Mouse (Mus musculus): ENCODE data around the gene Gimap9. TPM values are rescaled to one million over a fixed set of nuclear protein-coding genes. Genes with fewer than 3 reads are reported as not detected.

Gene Gimap9
- polyA plus RNA-seq, 1 experiment from 2014 or later: 11.7 TPM

DNA sequence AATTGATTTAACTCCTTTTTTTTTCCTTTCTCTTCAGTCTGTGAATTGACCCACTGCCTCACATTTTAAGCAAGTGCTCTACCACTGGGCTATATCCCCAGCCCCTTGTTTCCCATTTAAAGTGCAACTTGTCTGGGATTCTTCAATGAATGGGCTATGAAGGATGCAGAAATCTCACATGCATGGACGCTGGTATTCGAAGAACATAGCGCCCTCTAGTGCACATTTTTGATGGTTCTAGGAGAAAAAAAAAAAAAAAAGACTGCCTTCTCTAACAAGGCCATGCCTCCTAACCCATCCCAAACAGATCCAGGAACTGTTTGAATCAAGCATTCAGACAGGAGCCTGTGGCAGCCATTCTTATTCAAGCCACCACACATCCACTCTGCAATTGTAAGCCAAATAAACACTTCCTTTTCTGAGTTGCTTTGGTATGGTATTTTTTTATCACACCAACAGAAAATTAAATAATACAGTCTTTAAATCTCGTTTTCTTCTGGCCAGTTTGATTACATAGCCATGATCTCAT lies 33.1 kb upstream of the Gimap9 start:
- DNase-seq (peak; percentile 92), ATAC-seq (ENCODE audit: insufficient read depth) (no peak; the same call in 1 of the 2 replicates)
- no peak overlapping the region for H3K9ac ChIP-seq
- H3K9me3 ChIP-seq (ENCODE audit: low read depth, low read length): no peaks in the 10 kb centered on the region
- peak; percentile 71 for TF ChIP-seq CTCF (IDR thresholded peaks at IDR 0.05; ENCODE audit: low read depth)
- 18% methylated on average over 4 of the region's 4 CpGs for WGBS
- H3K4me2 ChIP-seq: no peak overlapping the region
- no peak overlapping the region for H3K4me3 ChIP-seq (ENCODE audit: low read depth, low read length)
- H3K4me1 ChIP-seq (ENCODE audit: insufficient read depth): no peaks in the 10 kb centered on the region
- no peaks in the 10 kb centered on the region for H3K27me3 ChIP-seq (ENCODE audit: insufficient read depth, low read length)
- no peak overlapping the region for H3K27ac ChIP-seq (ENCODE audit: low read depth)
- H3K36me3 ChIP-seq (ENCODE audit: insufficient read depth): no peaks in the 10 kb centered on the region

DNA sequence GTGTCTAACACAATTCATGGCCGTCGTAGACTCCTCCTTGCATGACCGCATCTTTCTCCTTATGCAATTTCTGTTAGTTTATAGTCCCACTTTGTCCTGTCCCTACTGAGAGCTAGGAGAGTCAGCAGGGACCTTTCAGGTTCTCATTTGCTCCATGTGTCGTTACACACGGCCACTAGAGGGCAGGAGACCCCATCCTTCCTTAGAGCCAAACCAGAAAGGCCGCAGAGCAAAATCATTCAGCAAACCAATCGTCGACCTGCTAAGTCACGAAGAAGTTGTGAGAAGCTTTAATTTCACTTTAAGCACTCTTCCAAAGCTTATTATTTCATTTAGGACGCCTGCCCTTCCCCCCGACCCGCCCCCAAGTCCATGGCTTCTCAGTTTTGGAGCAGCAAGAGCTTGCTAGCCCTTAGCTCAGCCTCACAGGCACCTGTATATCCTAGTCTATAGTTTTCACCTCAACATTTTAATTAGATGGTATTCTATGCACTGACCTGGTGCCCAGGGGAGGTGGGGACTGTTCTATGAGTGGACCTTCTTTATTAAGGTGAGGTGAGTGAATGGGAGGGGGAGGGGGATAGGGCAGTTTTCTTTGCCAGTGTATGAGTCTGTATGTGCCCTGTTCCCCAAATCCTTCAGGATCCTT lies 30.1 kb upstream of the Gimap9 start:
- H3K27me3 ChIP-seq (ENCODE audit: insufficient read depth, low read length): no peaks in the 10 kb centered on the region
- no peak overlapping the region for H3K27ac ChIP-seq (ENCODE audit: low read depth)
- H3K9me3 ChIP-seq (ENCODE audit: low read depth, low read length): no peaks in the 10 kb centered on the region
- H3K36me3 ChIP-seq (ENCODE audit: insufficient read depth): no peaks in the 10 kb centered on the region
- H3K4me2 ChIP-seq: no peak overlapping the region
- H3K9ac ChIP-seq: no peak overlapping the region
- 10% methylated on average over 12 of the region's 12 CpGs for WGBS
- H3K4me1 ChIP-seq (ENCODE audit: insufficient read depth): no peaks in the 10 kb centered on the region
- DNase-seq (peak; percentile 91), ATAC-seq (ENCODE audit: insufficient read depth) (peak; percentile 56; the same call in 1 of the 2 replicates)
- TF ChIP-seq CTCF (IDR thresholded peaks at IDR 0.05; ENCODE audit: low read depth): peak; percentile 90
- H3K4me3 ChIP-seq (ENCODE audit: low read depth, low read length): no peak overlapping the region

GRCm38 (mm10) chr6:48646309-48646690 lies 29.6 kb upstream of the Gimap9 start:
- H3K4me3 ChIP-seq (ENCODE audit: low read depth, low read length): no peak overlapping the region
- ATAC-seq (ENCODE audit: insufficient read depth) (no peak), DNase-seq (no peak)
- H3K9ac ChIP-seq: no peak overlapping the region
- H3K36me3 ChIP-seq (ENCODE audit: insufficient read depth): no peaks in the 10 kb centered on the region
- no peaks in the 10 kb centered on the region for H3K4me1 ChIP-seq (ENCODE audit: insufficient read depth)
- 77% methylated on average over 4 of the region's 4 CpGs for WGBS
- no peaks in the 10 kb centered on the region for H3K27me3 ChIP-seq (ENCODE audit: insufficient read depth, low read length)
- no peaks in the 10 kb centered on the region for H3K9me3 ChIP-seq (ENCODE audit: low read depth, low read length)
- no peak overlapping the region for H3K4me2 ChIP-seq
- no peak for TF ChIP-seq CTCF (IDR thresholded peaks at IDR 0.05; ENCODE audit: low read depth)
- H3K27ac ChIP-seq (ENCODE audit: low read depth): no peak overlapping the region

DNA sequence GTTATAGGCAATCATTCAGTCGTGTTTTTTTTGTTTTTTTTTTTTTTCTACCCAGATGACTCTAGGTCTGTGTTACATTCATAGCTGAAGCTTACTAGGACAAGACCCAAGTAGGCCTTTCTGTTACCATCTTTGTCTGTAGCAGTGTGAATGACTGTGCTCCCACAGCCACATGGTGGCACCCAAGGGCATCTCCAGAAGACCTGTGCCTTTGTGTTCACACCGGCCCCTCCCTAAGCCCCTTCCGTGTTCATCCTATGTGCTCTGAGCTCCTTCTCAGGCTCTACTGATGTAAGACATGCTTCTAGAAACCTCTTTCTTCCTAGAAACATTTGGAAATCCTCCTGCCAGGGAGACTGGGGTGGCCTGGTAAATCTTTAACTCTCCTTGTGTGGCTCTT lies 28.9 kb upstream of the Gimap9 start, which contains the start of gene Gimap8:
Gimap8 (plus strand) TSS at position 240 of the 400 bp plus-strand sequence.
- 32% methylated on average over 3 of the region's 3 CpGs for WGBS
- no peak within 1 kb of the TSS for H3K9ac ChIP-seq
- H3K9me3 ChIP-seq (ENCODE audit: low read depth, low read length): no peaks in the 10 kb centered on the region
- DNase-seq (peak; percentile 74), ATAC-seq (ENCODE audit: insufficient read depth) (no peak)
- no peaks in the 10 kb centered on the region for H3K27me3 ChIP-seq (ENCODE audit: insufficient read depth, low read length)
- no peaks in the 10 kb centered on the region for H3K36me3 ChIP-seq (ENCODE audit: insufficient read depth)
- peak within 1 kb of the TSS; percentile 5 for H3K4me2 ChIP-seq
- H3K4me3 ChIP-seq (ENCODE audit: low read depth, low read length): no peak within 1 kb of the TSS
- H3K27ac ChIP-seq (ENCODE audit: low read depth): no peak within 1 kb of the TSS
- peak; percentile 61 for TF ChIP-seq CTCF (IDR thresholded peaks at IDR 0.05; ENCODE audit: low read depth)
- no peaks in the 10 kb centered on the region for H3K4me1 ChIP-seq (ENCODE audit: insufficient read depth)

- 82% methylated on average over 2 of the region's 2 CpGs for WGBS
- Histone ChIP-seq H3K4me1 (ENCODE audit: insufficient read depth) (no peaks in the 10 kb centered on the region), H3K27me3 (ENCODE audit: insufficient read depth, low read length) (no peaks in the 10 kb centered on the region), H3K27ac (ENCODE audit: low read depth) (no peak overlapping the region), H3K9ac (no peak overlapping the region), H3K9me3 (ENCODE audit: low read depth, low read length) (no peaks in the 10 kb centered on the region), H3K4me3 (ENCODE audit: low read depth, low read length) (no peak overlapping the region), H3K36me3 (ENCODE audit: insufficient read depth) (no peaks in the 10 kb centered on the region), H3K4me2 (peak overlapping the region; percentile 5)
- no peak for DNase-seq
- no peak for TF ChIP-seq CTCF (IDR thresholded peaks at IDR 0.05; ENCODE audit: low read depth)
- ATAC-seq (ENCODE audit: insufficient read depth): no peak
These were observed 28.3 kb upstream of the Gimap9 start for GRCm38 (mm10) chr6:48647611-48648010.

DNA sequence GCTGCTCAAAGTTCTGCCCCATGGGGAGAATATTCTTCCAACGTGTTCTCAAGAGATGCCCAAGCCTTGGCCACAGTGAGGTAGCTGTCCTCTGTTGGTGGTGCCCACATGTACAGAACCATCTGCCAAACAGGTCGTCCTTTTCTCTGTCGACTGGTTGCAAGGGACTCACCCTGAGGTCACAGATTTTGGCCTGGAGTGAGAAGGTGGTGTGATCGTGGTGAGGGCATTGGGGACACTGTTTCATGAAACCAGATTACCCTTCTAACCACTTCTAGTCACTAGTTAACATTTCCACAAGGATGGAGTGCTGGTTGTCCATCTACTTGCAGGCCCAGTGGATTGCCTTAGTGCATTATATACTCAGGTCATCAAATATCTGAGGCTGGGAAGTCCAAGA lies 27.1 kb upstream of the Gimap9 start:
- DNase-seq: no peak
- no peak overlapping the region for H3K9ac ChIP-seq
- no peak for ATAC-seq (ENCODE audit: insufficient read depth)

DNA sequence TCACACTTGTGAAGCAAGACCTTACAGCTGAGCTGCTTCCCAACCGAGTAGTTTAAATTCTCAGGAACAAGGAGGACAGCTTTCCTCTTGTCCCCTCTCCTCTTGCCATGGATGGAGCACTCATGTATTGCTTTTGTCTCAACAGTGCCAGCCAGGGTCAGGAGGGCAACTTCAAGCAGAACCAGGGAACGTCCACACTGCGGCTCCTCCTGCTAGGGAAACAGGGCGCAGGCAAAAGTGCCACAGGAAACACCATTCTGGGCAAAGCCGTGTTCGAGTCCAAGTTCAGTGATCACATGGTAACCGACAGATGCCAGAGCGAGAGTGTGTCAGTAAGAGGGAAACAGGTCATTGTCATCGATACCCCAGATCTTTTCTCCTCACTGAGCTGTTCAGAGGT lies 25.9 kb upstream of the Gimap9 start:
- Histone ChIP-seq H3K4me3 (ENCODE audit: low read depth, low read length) (no peak overlapping the region), H3K4me2 (no peak overlapping the region), H3K9me3 (ENCODE audit: low read depth, low read length) (no peaks in the 10 kb centered on the region), H3K27ac (ENCODE audit: low read depth) (no peak overlapping the region), H3K4me1 (ENCODE audit: insufficient read depth) (no peaks in the 10 kb centered on the region), H3K36me3 (ENCODE audit: insufficient read depth) (no peaks in the 10 kb centered on the region), H3K27me3 (ENCODE audit: insufficient read depth, low read length) (no peaks in the 10 kb centered on the region), H3K9ac (no peak overlapping the region)
- DNase-seq (no peak), ATAC-seq (ENCODE audit: insufficient read depth) (no peak)
- no peak for TF ChIP-seq CTCF (IDR thresholded peaks at IDR 0.05; ENCODE audit: low read depth)
- 80% methylated on average over 9 of the region's 9 CpGs for WGBS

More for the DNA sequence above, 27.1 kb upstream of the Gimap9 start:
- WGBS: 82% methylated on average over 4 of the region's 4 CpGs
- Histone ChIP-seq H3K4me1 (ENCODE audit: insufficient read depth) (no peaks in the 10 kb centered on the region), H3K9me3 (ENCODE audit: low read depth, low read length) (no peaks in the 10 kb centered on the region), H3K27ac (ENCODE audit: low read depth) (no peak overlapping the region), H3K4me2 (no peak overlapping the region), H3K4me3 (ENCODE audit: low read depth, low read length) (no peak overlapping the region), H3K36me3 (ENCODE audit: insufficient read depth) (no peaks in the 10 kb centered on the region), H3K27me3 (ENCODE audit: insufficient read depth, low read length) (no peaks in the 10 kb centered on the region)
- no peak for TF ChIP-seq CTCF (IDR thresholded peaks at IDR 0.05; ENCODE audit: low read depth)
